Mouse (Mus musculus): ENCODE results near the gene Parm1.

Parm1 gene

DNA sequence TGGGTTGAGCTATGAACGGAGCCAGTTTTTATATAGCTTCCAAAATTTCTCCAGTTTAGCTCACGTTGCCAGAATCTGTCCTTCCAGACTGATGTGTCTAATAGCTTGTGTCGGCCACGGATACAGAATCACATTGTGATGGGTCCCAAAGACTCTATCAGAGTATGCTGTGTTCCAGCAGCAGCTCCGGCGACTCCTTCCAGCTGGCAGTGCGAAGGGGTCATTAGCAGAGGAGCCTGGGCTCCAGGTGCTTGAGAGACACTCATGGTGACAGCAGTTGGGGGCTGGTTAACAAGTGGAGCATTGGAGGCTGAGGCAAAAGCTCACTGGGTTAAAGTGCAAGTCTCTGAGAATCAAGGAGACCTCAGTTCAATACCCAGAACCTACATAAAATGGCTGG lies 61.5 kb downstream of the Parm1 start:
- DNase-seq, result no peak

DNA sequence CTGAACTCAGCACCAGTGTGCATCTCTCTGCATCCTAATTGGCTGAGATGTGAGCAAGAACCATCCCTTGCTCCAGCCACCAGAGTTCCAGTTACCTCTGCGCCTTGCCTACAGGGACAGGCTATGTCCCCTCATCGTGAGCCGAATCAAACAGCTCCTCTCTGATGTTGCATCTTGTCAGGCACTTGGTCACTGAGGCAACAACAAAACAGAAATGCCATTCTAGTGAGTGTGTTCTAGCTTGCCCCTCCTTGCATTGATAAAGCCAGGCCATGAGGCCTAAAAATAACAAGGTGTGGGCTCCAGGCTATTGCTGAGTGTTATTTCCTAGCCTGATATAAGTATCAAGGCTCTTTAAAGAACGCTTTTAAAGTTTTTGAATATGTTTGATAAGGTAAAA lies 64.4 kb downstream of the Parm1 start:
- DNase-seq, result no peak

DNA sequence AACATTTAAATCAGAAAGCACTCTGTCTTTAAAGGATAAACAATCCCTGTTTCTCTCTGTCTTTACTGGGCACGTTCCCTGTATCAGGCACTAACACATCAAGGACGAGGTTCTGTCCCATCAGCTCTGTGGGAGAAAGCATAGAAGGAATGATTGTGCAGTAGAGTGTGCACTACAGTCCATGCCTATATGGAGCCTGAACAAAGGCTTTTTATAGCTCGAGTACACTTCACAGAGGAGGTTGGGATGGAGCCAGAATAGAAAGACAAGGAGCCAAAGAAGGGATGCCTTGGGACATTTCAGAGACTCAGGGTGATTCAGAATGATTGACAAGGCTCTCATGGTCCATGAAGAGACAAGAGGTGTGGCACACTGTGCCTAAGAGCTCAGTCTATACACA lies 68.8 kb downstream of the Parm1 start:
- DNase-seq, result no peak

DNA sequence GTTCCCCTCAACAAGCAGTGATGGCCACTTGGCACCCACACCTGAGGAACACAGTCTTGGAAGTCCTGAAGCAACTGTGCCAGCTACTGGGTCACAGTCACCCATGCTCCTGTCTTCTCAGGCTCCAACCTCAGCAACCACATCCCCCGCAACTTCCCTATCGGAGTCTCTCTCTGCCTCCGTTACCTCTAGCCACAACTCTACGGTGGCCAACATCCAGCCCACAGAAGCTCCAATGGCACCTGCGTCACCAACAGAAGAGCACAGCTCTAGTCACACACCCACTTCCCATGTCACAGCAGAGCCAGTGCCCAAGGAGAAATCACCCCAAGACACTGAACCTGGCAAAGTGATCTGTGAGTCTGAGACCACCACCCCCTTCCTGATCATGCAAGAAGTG lies 76.7 kb downstream of the Parm1 start:
- DNase-seq, result no peak

DNA sequence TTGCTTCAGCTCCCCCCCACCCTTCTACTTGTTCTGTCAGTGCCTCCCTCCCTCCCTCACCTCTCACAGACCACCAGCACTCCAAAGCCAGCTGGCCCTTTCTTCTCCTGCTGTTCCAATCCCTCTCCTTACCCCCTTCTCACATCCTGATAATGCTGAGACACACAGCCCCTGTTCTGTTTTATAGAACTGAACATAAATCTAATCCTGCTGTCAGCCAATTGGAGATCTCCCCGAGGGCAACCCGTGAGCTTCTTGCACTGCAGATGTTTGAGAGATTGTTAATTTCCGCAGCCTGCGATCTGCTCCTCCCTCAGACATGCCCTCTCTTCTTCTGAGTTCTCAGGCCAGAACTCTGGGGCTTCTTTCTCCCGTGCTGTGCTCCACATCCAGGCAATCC lies 79.8 kb downstream of the Parm1 start:
- DNase-seq, result no peak

DNA sequence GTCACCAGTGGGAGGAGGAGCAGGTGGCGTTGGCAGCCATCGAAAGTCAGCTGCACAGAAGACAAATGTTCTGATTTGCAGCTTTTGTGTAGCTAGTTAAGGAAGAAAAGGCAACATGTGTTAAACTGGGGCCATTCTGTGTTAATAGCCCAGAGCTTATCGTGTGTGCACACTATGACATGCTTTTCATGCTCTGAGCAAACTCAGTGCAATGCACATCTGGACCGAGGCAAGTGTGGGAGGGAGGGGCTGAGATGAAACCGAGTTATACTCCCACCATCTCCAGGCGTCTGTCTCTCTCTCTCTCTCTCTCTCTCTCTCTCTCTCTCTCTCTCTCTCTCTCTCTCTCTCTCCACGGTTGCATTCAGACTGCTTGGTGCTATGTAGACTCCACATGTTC lies 82.4 kb downstream of the Parm1 start:
- no peak for DNase-seq

DNA sequence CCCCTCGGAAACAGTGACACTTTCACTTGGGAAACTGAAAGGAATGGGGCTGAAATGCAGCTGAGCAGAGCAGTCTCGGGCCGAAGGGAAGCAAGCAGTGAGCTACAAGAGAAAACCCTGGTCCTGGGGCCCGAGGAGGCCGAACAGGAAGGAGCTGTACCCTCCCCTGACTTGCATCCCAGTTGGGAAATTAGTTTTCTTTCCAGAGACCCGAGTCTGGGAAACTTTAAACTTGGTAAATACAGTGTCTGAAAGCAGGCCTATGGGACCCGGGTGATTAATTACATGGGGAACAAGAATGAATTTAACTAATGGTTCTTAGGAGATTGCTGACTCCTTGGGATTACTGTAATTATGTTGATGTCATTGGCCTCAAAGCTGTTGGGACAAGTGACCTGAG lies 85.9 kb downstream of the Parm1 start:
- DNase-seq, result no peak

DNA sequence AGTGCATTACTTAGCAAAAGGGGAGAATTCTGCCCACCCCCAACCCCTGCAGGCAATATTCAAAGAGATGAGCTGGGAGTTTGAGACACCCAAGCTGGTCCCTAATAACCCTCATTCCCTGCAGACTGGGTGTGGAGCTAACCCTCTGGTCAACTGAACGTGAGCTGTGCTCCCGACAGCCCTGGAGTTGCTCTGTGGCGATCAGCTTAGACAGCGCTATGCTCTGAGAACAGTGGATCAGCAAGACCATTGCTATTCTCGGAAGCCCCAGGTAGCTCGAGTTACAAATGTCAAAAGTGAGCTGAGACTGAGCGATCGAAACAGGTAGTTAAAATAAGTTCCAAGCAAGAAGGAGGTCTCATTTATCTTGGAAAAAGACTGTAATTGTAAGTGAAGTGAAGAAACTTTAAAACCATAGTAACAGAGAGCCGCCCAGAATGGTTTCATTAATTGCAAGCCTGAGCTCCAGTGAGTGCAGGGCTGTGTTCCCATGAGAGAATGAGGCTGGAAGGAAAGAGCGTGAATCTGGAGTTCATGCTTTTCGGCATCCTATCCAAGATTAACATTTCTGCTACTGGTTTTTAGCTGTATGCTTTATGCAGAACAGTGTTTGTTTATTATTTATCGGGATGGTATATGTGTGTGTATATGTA lies 86.5 kb downstream of the Parm1 start:
- DNase-seq, result no peak

DNA sequence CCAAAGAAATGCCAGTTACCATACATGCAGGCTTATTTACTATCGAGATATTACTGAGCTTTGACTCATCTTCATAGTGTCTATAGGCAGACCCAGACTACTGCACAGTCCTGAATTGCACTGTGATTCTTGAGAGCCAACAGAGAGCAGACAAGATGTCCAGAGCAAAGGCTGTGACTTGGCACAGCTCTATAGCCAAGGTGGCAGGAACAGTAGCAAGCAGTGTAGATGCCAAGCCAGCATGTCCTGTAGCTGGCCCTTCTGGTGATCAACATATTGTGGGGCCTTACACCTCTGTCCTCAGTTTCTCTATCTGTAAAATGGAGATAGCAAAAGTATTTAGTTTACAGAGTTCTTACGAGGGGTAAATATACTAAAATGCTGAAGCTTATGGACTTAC lies 89.8 kb downstream of the Parm1 start:
- no peak for DNase-seq

DNA sequence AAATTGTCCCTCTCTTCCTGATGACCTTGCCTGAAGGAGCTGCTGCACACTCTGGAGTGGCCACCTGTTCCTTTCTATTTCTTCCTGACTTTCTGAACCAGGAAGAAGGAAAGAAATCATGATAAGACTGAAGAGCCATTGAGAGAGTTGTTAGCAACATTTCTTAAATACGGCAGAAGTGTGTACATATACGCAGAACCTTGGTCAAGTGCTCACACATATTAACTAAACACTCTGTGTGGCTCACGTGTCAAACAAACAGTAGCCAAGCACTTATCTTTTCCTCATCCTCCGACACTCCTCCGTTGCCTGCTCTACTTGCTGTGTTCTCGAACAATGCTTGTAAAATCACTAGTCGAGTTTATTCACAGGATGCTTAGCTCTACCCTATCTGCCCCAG lies 90.4 kb downstream of the Parm1 start:
- no peak for DNase-seq

DNA sequence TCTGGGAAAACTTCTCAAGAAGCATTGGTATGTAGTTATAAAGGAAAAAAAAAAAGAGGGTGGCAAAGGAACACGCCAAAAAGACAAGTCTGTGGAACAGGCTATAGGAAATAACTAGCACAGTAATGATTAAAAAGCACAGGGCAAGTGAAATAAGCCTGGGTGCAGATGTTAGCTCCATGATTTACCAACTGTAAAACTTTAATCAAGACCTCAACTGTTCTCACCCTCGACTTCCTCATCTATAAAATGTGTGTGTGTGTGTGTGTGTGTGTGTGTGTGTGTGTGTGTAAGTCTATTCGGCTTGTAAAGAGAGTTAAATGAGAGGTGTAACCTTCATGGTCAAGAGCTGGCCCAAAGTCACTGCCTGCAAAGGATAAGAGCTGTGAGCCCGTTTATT lies 91.6 kb downstream of the Parm1 start:
- DNase-seq, result no peak

DNA sequence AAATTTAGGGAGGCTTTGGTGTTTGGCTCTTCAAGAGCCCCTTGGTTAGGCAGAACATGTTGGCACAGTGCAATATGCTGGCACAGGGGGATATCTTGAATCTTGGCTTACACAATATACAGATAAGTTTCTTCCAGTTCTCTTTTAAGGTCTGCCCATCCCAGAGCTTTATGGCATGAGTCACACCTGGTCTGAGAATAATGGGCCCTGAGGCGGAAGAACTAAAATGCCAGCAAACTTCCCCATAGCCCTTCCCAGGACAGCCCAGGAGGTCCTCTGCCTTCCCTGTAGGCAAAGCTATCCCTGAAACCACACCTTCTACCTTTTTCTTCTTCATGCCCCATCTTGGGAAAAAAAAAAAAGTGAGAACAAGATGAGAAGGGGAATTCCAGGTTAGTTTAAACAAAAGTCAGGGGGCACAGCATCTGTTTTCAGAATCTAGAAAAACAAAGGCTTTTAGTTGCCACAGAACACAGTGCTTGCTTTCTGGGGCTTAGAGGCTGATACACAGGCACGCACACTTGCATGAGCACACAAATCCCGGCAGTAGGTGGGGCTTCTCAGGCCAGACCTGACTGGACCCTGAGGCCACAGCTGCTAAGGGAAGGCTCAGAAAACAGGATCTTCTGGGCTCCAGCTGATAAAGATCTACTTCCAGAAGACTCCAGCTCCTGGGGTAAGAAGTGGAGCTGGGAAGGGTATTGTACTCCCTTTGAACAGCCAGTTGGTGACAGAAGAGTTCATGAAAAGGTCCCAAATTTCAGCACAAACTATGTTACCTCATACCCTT lies 92.3 kb downstream of the Parm1 start:
- no peak for DNase-seq

DNA sequence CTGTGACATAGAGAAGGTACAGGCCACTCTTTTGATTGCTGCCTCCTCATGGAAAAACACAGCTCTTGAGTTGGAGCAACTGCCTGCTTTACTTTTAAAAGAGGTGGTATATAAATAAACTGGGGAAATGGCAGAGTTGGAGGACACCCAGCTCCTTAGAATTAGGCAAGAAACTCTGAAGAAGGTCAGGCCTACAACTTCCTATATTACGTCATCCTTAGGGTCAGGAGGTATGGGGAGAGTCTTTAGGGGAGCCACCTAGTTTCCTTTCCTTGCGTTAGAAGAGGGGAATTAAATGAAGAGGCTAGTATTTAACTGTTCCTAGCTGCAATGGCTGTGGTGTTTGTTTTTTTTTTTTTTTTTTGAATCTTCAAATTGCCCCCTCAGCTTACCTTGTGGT lies 93.1 kb downstream of the Parm1 start:
- DNase-seq, result no peak

DNA sequence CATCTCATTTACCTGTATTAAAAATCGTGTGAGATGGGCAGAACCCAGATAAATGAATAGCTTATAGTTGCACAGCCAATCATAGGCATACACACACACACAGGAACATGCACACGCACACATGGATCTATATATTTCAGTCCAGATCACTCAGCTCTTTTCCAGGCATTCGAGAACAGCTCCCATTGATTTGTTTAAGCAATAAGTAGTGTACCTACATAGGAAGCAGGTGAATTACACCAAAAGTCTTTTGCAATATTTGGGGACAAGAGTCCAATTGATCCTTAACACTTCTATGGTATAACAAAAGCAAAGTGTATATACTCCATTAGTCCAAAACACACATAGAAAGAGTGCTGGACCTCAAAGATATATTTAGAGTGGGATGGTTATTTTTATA lies 94.2 kb downstream of the Parm1 start:
- no peak for DNase-seq

DNA sequence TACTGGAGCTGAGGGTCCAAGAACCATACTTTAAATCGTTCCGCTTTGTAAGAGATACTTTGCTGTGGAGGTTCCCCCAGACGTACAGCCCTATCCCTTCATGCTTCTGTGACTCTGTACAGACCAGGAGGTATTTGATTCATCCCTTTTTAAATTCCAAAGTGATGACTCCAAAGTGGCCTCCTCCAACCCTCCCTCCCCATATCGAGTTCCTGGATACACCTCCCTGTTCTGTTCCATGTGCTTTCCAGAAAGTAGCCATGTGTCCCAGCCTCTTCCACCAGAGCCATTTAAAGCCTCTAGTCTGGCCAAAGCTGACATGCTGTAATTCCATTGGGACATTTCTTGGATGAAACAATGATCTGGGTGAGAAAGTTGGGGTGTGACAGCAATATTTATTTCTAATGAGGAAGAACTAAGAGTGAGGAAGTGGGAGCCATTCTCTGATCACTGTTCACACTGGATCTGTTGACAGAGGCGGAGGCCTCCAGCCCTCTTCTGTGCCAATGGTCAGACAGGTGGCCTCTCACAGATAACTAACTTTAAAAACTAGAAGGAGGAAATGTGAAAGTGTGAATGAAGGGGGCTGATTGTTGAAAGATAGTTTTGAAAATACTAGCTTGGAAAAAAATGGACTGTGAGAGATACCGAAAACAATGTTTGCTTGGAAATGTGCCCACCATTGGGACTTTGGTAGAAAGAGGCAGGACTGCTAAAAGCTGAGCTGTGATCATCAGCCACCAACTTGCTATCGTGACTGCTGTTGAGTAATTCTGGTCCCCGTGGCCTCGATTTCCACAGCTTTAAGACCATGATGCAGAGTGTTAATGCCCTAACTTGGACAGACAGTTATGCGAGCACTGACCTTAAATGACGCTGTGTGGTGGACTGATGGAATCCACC lies 100.2 kb downstream of the Parm1 start:
- no peak for DNase-seq

DNA sequence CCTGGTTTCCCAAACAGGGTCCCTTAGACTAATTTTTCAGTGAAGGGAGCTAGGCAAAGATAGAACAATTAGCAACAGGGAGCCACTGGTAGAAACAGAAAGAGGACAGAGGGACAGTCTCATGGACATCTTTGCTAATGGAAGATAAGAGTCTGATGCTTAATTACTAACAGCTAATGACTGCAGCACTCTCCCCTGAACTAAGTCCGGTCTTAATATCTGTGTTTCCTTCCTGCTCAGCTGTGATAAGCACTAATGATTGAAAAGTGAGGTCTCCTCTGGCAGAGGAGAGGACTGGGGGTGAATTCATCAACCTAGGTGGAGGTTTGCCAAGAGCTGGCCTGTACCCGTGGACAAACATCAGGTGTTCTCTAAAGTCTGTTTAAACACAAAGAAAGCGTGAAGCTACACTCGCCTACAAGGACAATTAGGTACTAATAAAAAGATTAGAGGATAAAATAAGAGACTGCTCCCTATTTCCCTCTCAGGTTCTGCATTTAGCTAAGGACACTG lies 101.3 kb downstream of the Parm1 start:
- DNase-seq, result no peak

DNA sequence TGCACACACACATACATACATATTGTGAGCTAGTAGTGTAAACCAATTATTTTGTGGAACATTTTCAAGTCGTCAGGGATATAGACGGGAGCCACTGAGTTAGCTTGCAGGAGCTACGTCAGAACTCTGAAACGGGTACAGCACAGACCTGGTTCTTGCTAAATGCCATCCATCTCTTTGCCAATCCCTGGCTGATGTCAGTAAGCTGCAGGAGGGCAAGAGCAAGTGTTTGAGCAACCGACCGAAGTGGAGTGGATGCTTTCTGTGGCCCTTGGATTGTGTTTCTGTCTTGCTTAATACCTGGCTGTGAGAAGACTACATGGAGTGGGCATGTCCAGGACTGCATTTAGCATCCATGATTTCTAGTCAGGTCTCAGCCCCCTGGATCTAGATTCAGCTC lies 103.8 kb downstream of the Parm1 start:
- DNase-seq, result no peak

DNA sequence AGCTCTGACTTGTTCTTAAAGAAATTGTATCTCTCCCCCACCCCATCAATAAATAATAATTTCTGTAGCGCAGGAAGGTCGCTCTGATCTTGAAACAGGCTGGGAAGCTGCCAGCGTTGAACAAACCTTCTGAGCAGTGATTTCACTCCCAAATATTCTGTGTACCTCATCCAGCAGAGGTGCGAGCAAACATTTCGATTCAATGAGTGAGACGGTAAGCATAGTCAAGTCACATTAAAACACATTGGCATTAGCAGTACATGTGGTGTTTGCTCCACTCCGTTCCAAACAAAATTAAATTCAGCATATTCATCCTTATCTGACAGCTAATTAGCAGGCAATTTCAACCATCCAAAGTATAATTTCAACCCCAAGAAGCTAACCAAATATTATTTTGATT lies 109.4 kb downstream of the Parm1 start:
- DNase-seq, result no peak

DNA sequence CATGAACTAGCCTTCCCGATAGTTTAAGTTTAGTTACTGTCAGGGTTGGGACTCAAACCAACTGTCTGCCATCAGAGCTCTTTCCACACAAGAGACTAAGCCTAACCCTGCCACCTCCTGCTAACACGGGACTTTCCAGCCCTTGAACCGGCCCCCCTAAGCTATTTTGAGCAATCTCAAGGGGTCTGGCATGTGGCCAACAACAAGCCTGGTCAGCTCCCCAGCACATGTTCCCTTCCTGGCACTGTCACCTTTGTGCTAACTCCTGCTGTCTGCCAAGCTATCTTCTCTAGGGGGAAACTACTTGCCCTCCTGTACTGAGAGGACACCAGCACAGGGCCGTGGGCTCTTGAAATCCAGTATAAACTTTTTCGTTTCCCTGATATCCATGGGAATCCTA lies 112.1 kb downstream of the Parm1 start:
- peak; percentile 42 for DNase-seq

DNA sequence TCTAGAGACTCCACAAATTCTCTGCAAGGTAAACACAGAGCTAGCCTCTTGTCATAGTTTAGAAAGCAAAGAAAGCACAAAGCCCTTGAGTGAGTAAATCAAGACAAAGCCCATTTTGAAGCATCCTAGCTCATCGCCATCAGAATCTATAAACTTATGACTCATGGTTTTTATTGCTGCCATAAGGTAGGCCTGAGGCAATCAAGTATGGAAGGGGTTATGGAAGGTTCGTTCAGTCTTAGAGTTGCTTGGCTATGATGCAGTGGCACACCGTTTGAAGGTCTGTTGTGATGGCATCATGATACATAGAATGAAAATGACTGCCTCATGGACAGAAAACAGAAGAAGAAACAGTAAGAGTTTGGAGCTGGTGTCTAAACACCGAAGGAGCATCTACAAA lies 133.9 kb downstream of the Parm1 start:
- no peak for DNase-seq

DNA sequence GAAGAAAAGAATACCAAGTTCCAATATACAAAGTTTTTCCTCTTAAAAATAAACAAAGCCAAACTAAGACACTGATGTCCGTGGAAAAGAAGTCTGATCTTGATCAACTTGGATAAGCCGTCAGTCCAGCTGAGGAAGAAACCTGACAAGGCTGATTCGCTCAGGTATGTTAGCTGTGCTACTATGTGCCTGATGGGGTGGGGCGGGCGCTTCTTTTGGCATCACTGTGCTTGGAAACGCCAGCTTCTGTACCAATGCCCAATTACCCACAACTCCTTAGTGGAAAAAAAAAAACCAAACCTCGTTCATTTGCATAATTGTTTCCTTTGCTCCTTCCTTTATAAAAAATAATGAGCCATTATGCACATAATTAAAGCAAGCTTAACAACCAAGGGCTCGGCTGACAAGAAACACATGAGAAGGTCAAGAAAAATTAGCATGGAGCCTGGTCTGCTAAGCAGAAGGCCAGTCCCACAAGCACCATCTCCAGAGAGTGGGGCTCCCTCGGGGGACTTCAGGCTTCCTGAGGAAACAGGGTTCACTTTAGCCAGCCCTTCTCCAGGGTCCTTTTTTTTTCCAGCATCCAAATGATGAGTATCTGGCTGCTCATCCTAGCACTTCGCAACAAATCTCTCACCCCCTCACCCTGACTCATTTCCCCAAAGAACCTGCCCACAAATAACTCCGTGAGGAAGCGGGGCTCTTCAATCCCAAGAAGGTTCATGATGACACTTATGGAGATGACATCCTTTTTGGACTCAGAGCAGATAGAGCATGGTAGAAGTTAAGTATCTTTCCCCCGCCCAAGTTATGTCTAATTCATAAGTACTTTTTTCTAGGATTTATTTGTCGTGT lies 135.9 kb downstream of the Parm1 start:
- DNase-seq, result no peak

DNA sequence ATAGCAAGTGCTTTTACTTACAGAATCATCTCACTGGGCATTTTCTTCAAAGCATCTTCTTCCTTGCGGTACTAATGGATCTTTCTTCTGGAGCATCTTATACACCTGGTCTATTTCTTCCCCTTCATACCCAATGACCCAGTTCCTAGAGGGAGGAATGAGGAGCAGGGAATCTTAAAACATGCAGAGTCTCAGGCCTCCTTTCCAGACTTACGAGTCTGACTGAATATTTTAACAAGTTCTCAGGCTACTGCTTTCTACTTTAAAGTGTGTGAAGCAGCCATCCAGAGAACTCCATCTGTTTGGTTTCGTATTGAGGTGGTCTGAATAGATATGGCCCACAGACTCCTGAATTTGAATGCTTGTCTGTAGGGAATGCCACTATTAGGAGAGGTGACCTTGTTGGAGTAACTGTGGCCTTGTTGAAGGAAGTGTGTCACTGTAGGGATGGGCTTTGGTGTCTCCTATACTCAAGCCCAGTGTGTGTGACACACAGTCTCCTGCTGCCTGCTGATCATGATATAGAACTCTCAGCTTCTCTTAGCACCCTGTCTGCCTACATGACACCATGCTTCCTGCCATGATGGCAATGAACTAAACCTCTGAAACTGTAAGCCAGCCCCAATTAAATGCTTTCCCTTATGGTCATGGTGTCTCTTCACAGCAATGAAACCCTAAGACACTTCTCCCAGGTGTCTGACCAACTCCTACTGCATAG lies 137.1 kb downstream of the Parm1 start:
- no peak for DNase-seq

Measured in kidney, postnatal 10 days (tissue).